Mouse (Mus musculus): ENCODE data around the gene Itga3. TPM values are rescaled to one million over a fixed set of nuclear protein-coding genes. Genes with fewer than 3 reads are reported as not detected.
A peak's percentile ranks its signal among the peaks of the same experiment; 100 is the strongest.

Gene Itga3
- polyA plus RNA-seq, 1 experiment from 2014 or later, result 4.4 TPM

DNA sequence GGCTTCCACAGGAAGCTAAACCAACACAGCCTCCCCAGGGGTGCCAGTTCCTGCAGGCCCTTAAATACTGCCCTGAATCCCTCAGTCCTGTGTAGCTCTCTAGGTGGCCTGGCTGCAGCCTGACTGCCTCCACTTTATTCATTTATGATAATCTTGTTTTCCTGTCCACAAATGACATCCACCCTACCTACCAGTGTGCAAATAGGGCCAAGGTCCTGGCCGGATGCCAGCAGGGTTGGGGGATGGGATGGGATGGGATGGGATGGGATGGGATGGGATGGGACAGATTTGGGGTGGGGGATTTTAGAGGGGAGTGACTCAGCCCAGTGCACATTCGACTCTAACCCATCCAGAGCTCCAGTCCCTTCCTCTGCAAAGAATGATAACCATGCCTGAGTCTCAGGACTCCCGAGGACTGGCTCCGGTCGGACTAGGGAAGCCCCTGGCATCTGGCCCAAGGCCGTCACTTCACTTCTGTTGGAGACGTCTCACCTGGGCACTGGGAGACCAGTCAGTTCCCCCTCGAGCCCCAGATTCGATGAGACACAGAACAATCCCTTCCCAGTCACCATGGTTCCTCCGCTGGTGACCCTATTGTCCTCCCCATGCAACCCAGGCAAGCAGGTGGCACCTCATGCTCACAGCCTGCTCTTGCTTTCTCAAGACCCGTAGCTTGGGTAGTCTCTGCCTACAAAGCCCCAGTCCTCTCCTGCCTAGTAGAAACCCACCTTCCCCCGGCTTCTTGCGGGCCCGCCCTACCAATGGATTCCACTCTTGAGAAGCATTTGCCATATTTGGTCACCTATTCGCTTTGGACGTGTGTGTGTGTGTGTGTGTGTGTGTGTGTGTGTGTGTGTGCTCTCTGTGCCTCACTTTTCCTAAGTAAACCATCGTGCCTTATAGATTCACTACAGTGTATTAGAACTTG, 11.0 kb upstream of the Itga3 start:
- H3K36me3 ChIP-seq (ENCODE audit: control insufficient read depth, insufficient read depth, low read length), result no peaks in the 10 kb centered on the region
- DNase-seq (ENCODE audit: low spot score), result no peak
- no peaks in the 10 kb centered on the region for H3K9me3 ChIP-seq (ENCODE audit: control insufficient read depth, low read length)
- no peaks in the 10 kb centered on the region for H3K27me3 ChIP-seq (ENCODE audit: control insufficient read depth, insufficient read depth, low read length)
- 72% methylated on average over 17 of the region's 17 CpGs for WGBS
- ATAC-seq (ENCODE audit: low FRiP score), result no peak
- H3K9ac ChIP-seq (ENCODE audit: low read depth, low read length), result no peak overlapping the region
- H3K27ac ChIP-seq (ENCODE audit: low read depth, low read length), result no peak overlapping the region
- no peaks in the 10 kb centered on the region for H3K4me1 ChIP-seq (replicated peaks; ENCODE audit: control insufficient read depth, insufficient read depth, low read length)
- no peak overlapping the region for H3K4me2 ChIP-seq (replicated peaks; ENCODE audit: low read depth, low read length)
- H3K4me3 ChIP-seq (ENCODE audit: low read depth, low read length), result no peak overlapping the region

DNA sequence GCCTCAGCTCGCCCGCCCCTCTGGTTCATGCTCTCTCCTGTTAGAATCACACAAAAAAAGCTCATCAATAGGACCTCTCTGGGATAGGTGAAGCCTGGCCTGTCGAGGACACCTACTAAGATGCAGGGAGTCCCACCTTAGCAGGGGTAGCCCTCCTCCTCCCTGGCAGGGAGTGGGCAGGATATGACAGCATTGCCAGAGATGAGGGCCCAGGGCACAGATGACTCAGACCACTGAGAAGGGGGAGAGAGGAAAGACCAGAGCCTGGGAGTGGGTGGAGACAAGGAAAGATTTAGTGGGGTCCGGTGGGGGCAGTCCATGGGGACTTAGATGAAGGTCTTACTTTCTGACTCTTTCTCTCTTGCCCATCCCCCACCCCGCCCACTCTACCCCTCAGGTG, 9.6 kb upstream of the Itga3 start:
- no peaks in the 10 kb centered on the region for H3K9me3 ChIP-seq (ENCODE audit: control insufficient read depth, low read length)
- no peak overlapping the region for H3K4me3 ChIP-seq (ENCODE audit: low read depth, low read length)
- H3K36me3 ChIP-seq (ENCODE audit: control insufficient read depth, insufficient read depth, low read length), result no peaks in the 10 kb centered on the region
- no peaks in the 10 kb centered on the region for H3K4me1 ChIP-seq (replicated peaks; ENCODE audit: control insufficient read depth, insufficient read depth, low read length)
- no peak overlapping the region for H3K4me2 ChIP-seq (replicated peaks; ENCODE audit: low read depth, low read length)
- no peak for ATAC-seq (ENCODE audit: low FRiP score)
- no peak overlapping the region for H3K9ac ChIP-seq (ENCODE audit: low read depth, low read length)
- no peak overlapping the region for H3K27ac ChIP-seq (ENCODE audit: low read depth, low read length)
- no peaks in the 10 kb centered on the region for H3K27me3 ChIP-seq (ENCODE audit: control insufficient read depth, insufficient read depth, low read length)
- WGBS, result 40% methylated on average over 5 of the region's 5 CpGs
- no peak for DNase-seq (ENCODE audit: low spot score)

DNA sequence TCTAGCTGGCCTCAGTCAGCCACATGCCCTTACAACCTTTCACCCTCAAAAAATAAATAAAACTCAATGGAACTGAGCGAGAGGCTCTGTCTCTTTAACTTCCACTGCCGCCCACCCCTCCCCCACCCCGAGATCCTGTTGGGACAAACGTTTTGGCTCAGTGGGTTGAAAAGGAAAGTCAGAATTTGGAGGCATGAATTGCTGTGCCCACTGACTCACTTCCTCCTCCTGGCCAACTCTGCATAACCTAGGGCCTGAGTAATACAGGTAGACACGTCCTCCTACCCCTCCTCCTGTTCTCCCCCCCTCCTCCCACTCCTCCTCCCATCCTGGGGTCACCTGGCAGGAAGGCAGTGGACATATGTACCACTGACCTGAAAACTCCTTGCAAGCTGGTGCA, 9.1 kb upstream of the Itga3 start:
- no peak overlapping the region for H3K4me3 ChIP-seq (ENCODE audit: low read depth, low read length)
- no peak overlapping the region for H3K9ac ChIP-seq (ENCODE audit: low read depth, low read length)
- H3K27me3 ChIP-seq (ENCODE audit: control insufficient read depth, insufficient read depth, low read length), result no peaks in the 10 kb centered on the region
- DNase-seq (ENCODE audit: low spot score) (peak; percentile 21), ATAC-seq (ENCODE audit: low FRiP score) (no peak)
- no peaks in the 10 kb centered on the region for H3K9me3 ChIP-seq (ENCODE audit: control insufficient read depth, low read length)
- H3K36me3 ChIP-seq (ENCODE audit: control insufficient read depth, insufficient read depth, low read length), result no peaks in the 10 kb centered on the region
- H3K4me2 ChIP-seq (replicated peaks; ENCODE audit: low read depth, low read length), result no peak overlapping the region
- WGBS, result 14% methylated on average over 5 of the region's 5 CpGs
- no peaks in the 10 kb centered on the region for H3K4me1 ChIP-seq (replicated peaks; ENCODE audit: control insufficient read depth, insufficient read depth, low read length)
- no peak overlapping the region for H3K27ac ChIP-seq (ENCODE audit: low read depth, low read length)

DNA sequence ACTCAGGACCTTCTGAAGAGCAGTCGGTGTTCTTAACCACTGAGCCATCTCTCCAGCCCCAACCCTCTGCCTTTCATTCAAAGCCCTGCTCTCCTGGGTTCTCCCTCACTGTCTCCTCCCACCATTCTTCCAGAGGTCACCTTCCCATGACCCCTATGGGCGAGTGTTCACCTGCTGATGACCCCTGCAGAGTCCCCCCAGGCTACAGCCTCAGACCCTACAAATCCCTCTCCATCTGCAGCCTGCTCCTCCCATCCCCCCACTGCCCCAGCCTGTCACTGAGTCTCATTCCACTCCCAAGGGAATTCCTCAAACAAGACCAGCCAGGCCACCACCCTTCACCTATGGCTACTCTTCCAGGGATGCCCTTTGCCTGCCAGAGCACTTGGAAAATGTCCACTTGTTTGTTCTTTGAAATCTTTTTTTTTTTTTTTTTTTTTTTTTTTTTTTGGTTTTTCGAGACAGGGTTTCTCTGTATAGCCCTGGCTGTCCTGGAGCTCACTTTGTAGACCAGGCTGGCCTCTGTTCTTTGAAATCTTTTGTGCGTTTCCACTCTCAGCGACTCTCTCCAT, 8.3 kb upstream of the Itga3 start:
- no peak overlapping the region for H3K4me2 ChIP-seq (replicated peaks; ENCODE audit: low read depth, low read length)
- H3K4me1 ChIP-seq (replicated peaks; ENCODE audit: control insufficient read depth, insufficient read depth, low read length), result no peaks in the 10 kb centered on the region
- no peak overlapping the region for H3K4me3 ChIP-seq (ENCODE audit: low read depth, low read length)
- no peak overlapping the region for H3K9ac ChIP-seq (ENCODE audit: low read depth, low read length)
- ATAC-seq (ENCODE audit: low FRiP score) (no peak), DNase-seq (ENCODE audit: low spot score) (peak; percentile 22)
- H3K27ac ChIP-seq (ENCODE audit: low read depth, low read length), result no peak overlapping the region
- H3K36me3 ChIP-seq (ENCODE audit: control insufficient read depth, insufficient read depth, low read length), result no peaks in the 10 kb centered on the region
- H3K27me3 ChIP-seq (ENCODE audit: control insufficient read depth, insufficient read depth, low read length), result no peaks in the 10 kb centered on the region
- H3K9me3 ChIP-seq (ENCODE audit: control insufficient read depth, low read length), result no peaks in the 10 kb centered on the region
- 20% methylated on average over 4 of the region's 5 CpGs for WGBS

DNA sequence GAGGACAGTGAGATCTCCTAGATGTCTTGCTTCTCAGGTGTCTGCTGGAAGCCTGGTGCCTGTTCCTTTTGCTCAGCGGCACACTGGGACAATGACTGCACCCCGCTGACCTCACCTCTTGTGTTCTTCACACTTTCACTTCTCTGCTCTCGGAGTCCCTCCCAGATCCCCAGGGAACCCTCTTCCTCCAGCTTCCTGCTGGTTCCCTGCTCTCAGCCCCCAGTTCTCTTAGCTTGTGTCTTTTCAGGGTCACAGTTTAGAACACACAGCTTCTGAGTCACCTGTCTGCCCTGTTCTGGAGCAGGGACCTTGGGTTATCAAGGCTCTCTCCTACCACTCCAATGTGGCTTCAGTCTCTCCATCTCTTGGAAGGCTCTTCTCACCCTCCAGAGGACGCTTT, 7.6 kb upstream of the Itga3 start:
- DNase-seq (ENCODE audit: low spot score) (no peak), ATAC-seq (ENCODE audit: low FRiP score) (no peak)
- 27% methylated on average over 4 of the region's 4 CpGs for WGBS
- H3K9ac ChIP-seq (ENCODE audit: low read depth, low read length), result no peak overlapping the region
- H3K27ac ChIP-seq (ENCODE audit: low read depth, low read length), result no peak overlapping the region
- H3K36me3 ChIP-seq (ENCODE audit: control insufficient read depth, insufficient read depth, low read length), result no peaks in the 10 kb centered on the region
- no peaks in the 10 kb centered on the region for H3K27me3 ChIP-seq (ENCODE audit: control insufficient read depth, insufficient read depth, low read length)
- no peak overlapping the region for H3K4me3 ChIP-seq (ENCODE audit: low read depth, low read length)
- H3K9me3 ChIP-seq (ENCODE audit: control insufficient read depth, low read length), result no peaks in the 10 kb centered on the region
- no peak overlapping the region for H3K4me2 ChIP-seq (replicated peaks; ENCODE audit: low read depth, low read length)
- no peaks in the 10 kb centered on the region for H3K4me1 ChIP-seq (replicated peaks; ENCODE audit: control insufficient read depth, insufficient read depth, low read length)

DNA sequence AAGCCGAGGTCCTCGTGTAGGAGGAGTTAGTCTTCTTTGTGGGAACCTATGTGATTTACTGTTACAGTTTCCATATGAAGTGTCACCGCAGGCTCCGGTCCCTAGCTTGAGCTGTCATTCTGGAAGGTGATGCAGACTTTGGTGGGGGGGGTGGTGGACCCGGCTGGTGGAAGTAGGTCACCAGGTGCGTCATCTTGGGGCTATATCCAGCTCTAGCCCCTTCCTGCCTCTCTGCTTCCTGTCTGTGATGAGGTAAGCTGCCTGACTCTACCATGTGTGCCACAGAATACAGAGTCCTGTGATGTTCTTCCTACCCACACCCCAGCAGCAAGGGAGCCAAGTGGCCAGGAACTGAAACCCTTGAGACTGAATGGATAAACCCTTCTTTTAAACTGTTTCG, 6.3 kb upstream of the Itga3 start:
- no peak overlapping the region for H3K9ac ChIP-seq (ENCODE audit: low read depth, low read length)
- no peaks in the 10 kb centered on the region for H3K4me1 ChIP-seq (replicated peaks; ENCODE audit: control insufficient read depth, insufficient read depth, low read length)
- H3K4me3 ChIP-seq (ENCODE audit: low read depth, low read length), result no peak overlapping the region
- H3K27me3 ChIP-seq (ENCODE audit: control insufficient read depth, insufficient read depth, low read length), result peaks cover under 1% of the 10 kb centered on the region
- DNase-seq (ENCODE audit: low spot score) (no peak), ATAC-seq (ENCODE audit: low FRiP score) (no peak)
- no peaks in the 10 kb centered on the region for H3K9me3 ChIP-seq (ENCODE audit: control insufficient read depth, low read length)
- H3K27ac ChIP-seq (ENCODE audit: low read depth, low read length), result no peak overlapping the region
- 88% methylated on average over 7 of the region's 7 CpGs for WGBS
- no peak overlapping the region for H3K4me2 ChIP-seq (replicated peaks; ENCODE audit: low read depth, low read length)
- H3K36me3 ChIP-seq (ENCODE audit: control insufficient read depth, insufficient read depth, low read length), result no peaks in the 10 kb centered on the region

DNA sequence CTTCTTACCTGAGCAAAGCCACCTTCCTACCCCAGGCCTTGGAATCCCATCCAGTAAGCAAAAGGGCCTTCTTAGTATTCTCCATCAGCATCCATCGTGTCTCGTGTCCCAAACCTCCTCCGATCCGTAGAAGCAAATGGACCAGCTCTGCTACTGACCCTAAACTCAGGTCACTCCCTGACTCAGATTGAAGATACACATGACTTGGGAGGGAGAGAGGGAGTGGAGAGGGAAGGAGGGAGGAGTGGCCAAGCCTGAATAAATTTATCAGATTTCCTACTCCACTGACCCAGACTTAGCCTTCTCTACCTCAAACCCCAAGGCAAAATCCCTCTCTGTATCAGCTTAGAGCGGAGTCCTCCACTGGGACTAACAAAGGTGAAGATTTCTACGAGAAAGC, 4.2 kb upstream of the Itga3 start:
- ATAC-seq (ENCODE audit: low FRiP score), result no peak
- Histone ChIP-seq H3K4me2 (replicated peaks; ENCODE audit: low read depth, low read length) (no peak overlapping the region), H3K4me3 (ENCODE audit: low read depth, low read length) (no peak overlapping the region), H3K9me3 (ENCODE audit: control insufficient read depth, low read length) (no peaks in the 10 kb centered on the region), H3K9ac (ENCODE audit: low read depth, low read length) (no peak overlapping the region), H3K36me3 (ENCODE audit: control insufficient read depth, insufficient read depth, low read length) (no peaks in the 10 kb centered on the region), H3K27me3 (ENCODE audit: control insufficient read depth, insufficient read depth, low read length) (peaks cover 17% of the 10 kb centered on the region), H3K4me1 (replicated peaks; ENCODE audit: control insufficient read depth, insufficient read depth, low read length) (no peaks in the 10 kb centered on the region), H3K27ac (ENCODE audit: low read depth, low read length) (no peak overlapping the region)
- WGBS, result 89% methylated on average over 6 of the region's 6 CpGs
- DNase-seq (ENCODE audit: low spot score), result no peak

DNA sequence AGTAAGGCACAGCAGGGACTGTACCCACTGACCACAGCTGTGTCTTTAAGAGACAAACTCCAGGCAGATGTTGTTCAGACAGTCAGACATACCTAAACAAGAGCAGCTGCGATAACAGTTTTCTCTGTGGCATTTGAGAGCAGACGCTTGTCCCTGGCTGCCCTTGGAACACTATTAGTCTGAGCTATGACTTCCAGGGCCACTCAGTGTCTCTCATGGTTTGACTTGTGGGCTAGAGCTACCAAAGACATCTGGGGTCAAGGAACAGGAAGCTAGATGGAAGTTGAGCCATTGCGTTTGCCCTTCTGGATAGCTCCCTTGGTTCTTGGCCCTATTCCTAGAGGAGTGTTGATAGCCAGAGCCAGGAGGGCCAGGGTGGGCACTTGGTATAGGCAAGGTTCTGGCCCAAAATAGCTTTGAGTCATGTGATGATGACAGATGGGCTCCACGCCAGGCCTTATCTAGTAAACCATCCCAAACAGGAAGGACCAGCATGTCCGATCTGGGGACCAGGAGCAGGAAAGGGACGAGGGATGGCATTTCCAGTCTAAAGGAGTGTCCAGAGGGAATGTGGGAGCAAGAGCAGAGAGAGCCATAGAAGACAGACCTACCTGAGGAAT, 2.8 kb upstream of the Itga3 start:
- 80% methylated on average over 6 of the region's 6 CpGs for WGBS
- Histone ChIP-seq H3K9ac (ENCODE audit: low read depth, low read length) (no peak overlapping the region), H3K36me3 (ENCODE audit: control insufficient read depth, insufficient read depth, low read length) (no peaks in the 10 kb centered on the region), H3K4me3 (ENCODE audit: low read depth, low read length) (no peak overlapping the region), H3K27me3 (ENCODE audit: control insufficient read depth, insufficient read depth, low read length) (peaks cover 22% of the 10 kb centered on the region), H3K9me3 (ENCODE audit: control insufficient read depth, low read length) (no peaks in the 10 kb centered on the region), H3K4me2 (replicated peaks; ENCODE audit: low read depth, low read length) (no peak overlapping the region), H3K4me1 (replicated peaks; ENCODE audit: control insufficient read depth, insufficient read depth, low read length) (no peaks in the 10 kb centered on the region), H3K27ac (ENCODE audit: low read depth, low read length) (no peak overlapping the region)
- ATAC-seq (ENCODE audit: low FRiP score) (no peak), DNase-seq (ENCODE audit: low spot score) (no peak)
